Mouse (Mus musculus): Measurements from ENCODE around the gene Lpar3.

Lpar3 gene

DNA sequence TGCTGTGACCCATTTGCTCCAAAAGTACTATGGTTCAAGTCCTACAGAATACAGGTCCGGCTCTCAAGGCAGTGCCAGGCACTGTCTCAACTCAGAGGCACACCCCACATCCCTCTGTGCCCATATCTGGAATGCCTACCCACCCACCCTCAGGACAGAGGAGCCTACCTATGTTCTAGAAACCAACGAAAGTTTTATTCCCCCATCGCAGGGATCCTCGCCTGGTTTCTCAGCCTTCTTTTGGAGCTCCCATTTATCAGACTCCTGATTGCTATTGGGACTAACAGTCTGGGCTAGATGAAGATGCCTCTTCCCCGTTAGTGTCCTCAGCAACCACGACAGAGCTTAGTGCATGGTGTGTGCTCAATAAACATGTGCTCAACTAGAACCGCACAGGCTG, 96.6 kb downstream of the Lpar3 start:
- DNase-seq: no peak

DNA sequence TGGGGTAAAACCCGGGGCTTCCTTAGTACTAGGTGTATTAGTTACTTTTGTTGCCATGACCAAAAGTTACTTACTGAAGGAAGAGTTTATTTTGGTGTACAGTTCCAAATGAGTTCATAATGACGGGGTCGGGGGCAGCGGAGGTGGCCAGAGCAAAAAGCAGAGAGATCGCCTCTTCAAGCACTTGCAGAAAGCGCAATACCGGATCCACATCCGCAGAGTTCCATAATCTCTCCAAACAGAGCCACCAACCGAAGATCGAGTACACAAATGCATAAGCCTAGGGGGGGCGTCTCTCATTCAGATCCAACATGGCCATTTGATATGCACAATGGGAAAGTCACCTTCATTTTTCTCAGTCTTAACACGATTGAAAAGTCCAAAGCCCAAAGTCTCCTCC, 97.1 kb downstream of the Lpar3 start:
- no peak for DNase-seq

DNA sequence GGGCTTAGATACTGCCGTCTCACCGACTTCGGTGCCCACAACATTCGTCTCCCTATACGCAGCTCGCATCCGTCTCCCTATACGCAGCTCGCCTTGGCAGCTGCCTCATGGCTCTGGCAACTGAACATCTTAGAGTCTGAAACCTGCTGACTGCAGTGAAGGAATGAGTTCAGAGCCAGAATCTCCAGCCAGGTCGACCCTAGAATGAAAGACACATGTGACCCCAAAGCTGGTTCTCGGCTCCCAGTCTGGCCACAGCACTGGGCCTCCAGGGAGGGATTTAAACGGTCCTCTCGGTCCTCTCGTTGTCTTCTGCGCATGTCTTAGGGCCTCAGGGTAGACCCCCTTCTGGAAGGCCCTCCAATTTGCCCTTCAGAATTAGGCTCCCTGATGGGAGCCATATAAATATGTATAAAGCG, 97.8 kb downstream of the Lpar3 start:
- DNase-seq: no peak

DNA sequence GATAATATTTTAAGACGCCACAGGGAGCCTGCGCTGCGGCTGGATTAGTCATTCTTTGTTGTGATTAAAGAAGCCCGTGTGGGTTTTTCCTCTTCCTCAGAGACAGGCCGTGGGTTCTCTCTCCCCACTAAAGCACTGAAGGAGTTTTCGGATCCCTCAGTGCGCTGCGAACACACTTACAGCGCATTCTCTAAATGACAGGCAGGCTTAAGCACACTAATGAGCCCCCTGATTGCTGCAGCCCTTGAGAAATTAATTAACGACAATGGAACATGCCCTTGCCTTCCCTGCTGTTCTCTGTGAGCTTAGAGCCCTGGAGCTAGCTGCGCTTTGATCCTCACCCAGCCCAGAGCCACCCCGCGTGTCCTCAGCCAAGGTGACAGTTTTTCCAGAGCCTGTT, 98.2 kb downstream of the Lpar3 start:
- DNase-seq: no peak

DNA sequence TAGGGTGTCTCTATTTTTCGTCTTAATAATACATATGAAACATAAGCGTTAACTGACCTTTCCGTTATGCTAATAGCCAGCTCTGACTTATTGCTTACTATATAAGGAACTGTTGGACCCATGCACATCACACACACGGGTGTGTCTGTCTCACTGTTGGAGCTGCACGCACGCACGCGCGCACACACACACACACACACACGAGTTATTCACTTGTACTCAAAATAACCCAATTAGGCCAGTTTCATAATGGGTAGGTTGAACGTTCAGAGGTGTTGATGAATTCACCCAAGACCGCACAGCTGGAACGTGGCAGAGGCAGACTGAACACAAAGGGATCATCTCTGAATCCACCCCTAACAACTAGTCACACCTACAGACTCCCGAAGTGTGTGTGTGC, 98.7 kb downstream of the Lpar3 start:
- DNase-seq: no peak

DNA sequence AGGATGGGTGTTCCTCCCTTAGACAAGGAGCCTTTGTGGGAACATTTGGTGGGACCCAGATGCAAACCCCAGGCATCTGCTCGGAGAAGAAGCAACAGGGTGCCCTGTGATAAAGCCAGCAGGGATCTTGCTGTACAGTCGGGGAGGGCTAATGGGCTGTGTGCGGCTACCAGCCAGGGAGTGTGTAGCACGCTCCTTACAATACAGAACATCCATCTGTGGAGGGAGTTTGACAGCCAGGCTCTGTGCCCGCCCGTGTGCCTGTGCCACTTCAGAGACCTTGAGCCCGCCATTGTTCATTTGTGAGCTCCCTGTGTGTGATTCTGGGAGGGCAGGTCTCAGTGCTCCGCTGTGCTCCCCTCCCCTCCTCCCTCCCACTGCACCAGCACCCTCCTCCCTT, 104.2 kb downstream of the Lpar3 start:
- no peak for DNase-seq

DNA sequence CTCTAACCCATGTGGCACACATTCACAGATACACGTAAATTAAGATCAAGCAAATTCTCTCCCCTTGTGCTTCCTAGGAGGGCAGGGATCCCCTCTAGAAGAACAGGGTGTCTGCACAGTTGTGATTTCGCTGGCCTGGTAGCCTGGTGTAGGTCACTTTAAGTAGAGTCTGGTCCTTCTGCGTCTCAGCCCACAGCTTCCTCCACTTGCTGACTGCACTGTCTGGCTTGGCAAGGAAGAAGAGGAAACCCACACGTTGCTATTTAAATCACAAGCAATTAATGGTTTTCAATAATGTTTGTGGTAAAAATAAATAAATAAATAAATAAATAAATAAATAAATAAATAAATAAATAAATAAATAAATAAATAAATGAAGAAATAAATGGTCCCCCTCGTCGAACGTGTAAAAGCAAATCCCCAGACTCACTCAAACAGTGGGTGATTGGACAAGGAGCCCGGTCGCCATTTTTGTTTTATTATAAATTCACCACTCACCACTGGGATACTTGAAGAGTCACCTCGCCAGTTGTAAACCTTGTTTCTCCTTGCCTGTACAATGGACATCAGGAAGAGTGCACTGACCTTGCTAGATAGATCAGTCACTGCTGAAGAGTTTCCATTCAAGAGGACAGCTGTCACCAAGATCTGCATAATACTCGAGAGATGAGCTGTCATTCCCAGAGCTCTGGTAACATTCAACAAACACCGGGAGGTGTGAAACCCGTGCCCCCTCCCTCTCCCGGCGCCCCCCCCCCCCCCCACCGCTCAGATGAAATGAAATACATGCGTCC, 106.2 kb downstream of the Lpar3 start:
- DNase-seq: no peak

DNA sequence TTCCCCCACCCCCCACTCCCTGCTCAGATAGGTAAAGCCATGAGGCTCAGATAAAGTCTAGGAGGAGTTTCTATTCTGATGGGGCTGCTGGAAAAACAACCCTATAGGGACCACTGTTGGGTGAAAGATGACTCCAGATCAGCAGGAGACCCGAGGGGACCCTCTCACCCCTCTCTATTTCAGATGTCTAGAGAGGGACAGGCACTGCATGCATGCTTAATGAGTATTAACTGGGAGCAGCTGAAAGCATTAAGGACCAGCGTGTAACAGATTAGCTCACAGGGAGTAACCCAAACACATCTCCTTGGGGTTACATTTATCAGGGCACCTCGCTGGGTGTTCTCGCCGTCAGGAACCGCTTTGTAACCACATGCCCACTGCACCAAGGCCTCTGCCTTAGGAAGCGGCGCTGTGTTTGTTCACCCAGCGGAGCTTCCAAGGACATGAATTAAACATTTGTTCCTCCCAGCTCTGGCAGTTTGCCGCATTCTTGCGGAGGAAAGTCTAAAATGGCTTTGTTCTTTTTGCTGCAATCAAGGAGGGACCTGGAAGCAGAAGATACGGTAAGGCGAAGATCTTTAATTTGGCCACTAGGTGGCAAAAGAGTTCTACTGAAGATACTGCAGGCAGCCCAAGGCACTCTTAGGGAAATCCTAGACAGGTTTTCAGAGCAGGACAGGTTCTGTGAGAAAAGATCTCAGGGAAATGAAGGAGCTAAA, 106.9 kb downstream of the Lpar3 start:
- DNase-seq: peak; percentile 60

DNA sequence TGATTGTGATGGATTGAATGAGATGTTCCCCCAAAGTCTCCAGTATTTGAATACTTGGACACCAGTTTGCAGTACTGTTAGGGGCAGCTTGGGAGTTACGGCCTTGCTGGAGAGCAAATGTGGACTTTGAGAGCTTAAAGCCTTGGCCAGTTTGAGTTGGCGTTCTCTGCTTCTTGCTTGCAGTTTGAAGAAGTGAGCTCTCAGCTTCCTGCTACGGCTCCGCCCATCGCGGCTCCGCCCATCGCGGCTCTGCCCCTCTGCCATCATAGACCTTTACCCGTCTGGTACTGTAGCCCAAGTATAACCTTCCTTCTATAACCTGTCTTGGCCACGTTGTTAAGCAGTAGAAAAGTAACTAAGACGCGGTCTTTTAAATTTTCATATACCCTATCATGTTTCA, 108.0 kb downstream of the Lpar3 start:
- DNase-seq: no peak

DNA sequence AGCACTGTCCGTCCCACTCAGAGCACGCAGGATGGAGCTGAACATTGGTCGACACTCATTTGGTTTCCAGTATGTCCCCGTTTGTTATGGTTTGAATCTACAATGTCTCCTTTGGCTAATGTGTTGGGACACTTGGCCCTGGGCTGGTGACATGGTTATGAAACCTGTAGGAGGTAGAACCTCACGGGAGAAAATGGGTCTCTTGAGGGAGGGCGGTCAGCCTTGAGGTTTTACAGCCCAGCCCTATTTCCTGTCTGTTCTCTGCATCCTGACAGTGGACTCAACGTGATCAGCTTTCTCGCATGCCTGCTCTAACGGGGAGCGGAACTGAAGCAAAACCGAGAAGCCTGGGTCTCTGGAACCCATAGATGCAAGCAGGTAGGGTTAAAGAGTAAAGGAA, 111.1 kb downstream of the Lpar3 start:
- no peak for DNase-seq

DNA sequence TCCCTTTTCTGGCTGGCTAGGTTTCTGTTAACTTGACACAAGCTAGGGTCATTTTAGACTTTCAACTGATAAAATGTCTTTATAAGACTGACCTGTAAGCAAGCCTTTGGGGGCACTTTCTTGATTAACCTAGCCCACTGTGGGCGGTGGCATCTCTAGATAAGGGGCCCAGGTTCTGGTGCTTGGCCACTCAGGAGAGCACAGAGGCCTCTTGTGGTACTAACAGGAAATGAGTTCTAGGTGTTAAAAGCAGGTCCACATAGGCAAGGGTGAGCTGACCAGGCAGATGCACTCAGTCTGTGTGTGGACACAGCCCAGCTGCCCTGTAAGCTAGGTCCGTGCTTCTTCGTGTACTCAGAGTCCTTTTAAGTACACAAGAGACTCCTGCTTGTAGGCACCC, 112.5 kb downstream of the Lpar3 start:
- no peak for DNase-seq

DNA sequence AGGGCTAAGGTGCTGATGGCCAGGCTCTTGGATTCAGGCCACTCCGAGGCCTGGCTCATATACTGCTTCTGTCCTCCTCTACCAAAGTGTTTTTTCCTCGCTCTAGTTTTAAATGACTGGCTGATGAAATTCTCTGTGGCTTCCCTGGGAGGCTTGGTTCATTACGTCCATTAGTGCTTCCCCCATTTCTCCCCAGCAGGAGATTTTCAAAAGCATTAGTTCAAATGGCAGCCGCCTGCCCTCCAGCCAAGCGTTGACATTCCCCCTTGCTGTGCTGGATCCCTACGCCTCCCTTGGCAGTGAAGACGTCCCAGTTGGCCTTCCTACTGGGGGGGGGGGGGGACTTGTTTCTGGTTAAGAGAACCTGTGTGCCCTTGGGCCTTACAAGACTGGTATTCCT, 113.3 kb downstream of the Lpar3 start:
- no peak for DNase-seq

Measured in cerebellum, adult 8-10 months (tissue).